25 mouse cellular contexts compared by ENCODE assay signal in the genomic region with DNA sequence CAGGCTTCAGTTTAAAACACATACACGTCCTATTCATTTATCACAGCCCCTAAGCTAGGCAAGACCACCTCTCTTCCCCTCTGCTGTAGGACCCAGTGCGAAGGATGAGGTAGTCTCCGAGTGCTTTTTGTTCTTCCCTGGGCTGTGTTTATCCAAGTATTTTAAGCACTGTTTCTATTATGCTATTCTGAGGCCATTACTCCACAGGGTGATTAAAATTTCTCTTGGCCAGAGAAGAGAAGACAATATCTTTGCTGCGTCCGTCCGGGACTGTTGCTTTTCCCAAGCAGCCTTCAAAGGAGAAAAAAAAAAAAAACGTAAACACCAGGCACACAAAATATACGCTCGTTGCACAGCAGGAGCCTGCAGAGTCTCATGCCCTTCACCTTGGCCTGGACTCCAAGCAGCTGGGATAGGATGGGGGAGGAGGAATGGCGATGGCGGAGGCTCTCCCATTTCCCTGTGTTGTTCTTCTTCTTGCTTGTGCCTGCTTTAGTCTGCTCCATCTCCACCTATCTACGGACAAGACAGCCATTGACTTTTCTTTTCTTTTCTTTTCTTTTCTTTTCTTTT.
DNase-seq lines count a peak whose midpoint lies in the region; ATAC-seq and TF ChIP-seq lines count a peak whose summit lies in the region.
"Had no signal": no experiment of that assay in that cellular context is flagged by ENCODE, and none has a peak within 500 bp of the region (broad histone marks: within the 10 kb centered on the region; RNA-seq: fewer than 3 reads in every experiment).

No protein-coding gene starts in this region.

- H3K9me3 ChIP-seq in hindbrain, postnatal 0 days (ENCODE audit: low read length): no peaks in the 10 kb centered on the region
- no peaks in the 10 kb centered on the region for H3K9me3 ChIP-seq in hindbrain, embryonic 10.5 days
- no peaks in the 10 kb centered on the region for H3K9me3 ChIP-seq in lung, postnatal 0 days (ENCODE audit: low read length)
- H3K9me3 ChIP-seq in ES-E14 (ENCODE audit: control insufficient read depth, insufficient read depth, low read depth, low read length): no peaks in the 10 kb centered on the region
- H3K9me3 ChIP-seq: forebrain, embryonic 13.5 days; heart, embryonic 12.5 days; limb, embryonic 12.5 days; midbrain, embryonic 15.5 days; neural tube, embryonic 13.5 days; stomach, embryonic 15.5 days had no signal

- H3K9ac ChIP-seq in hindbrain, postnatal 0 days (replicated peaks; ENCODE audit: low read length): no peak overlapping the region
- H3K9ac ChIP-seq in lung, postnatal 0 days (replicated peaks; ENCODE audit: low read depth): no peak overlapping the region
- peak overlapping the region; percentile 56; the same call in 1 of the 2 replicates for H3K9ac ChIP-seq in ES-E14 (ENCODE audit: insufficient read depth, low read depth, low read length, poor library complexity, severe bottlenecking)
- no peak overlapping the region for H3K9ac ChIP-seq in heart, adult 2 months (ENCODE audit: low read depth, low read length)
- H3K9ac ChIP-seq: forebrain, embryonic 13.5 days; heart, embryonic 12.5 days; limb, embryonic 12.5 days; liver, postnatal 0 days; midbrain, embryonic 15.5 days; neural tube, embryonic 13.5 days; stomach, embryonic 15.5 days had no signal

- TF ChIP-seq CTCF in hindbrain, postnatal 0 days (IDR thresholded peaks at IDR 0.05; ENCODE audit: low read depth): no peak
- no peak for TF ChIP-seq CTCF in lung, postnatal 0 days (IDR thresholded peaks at IDR 0.05)
- TF ChIP-seq CTCF in heart, adult 2 months (IDR thresholded peaks at IDR 0.05): no peak

- WGBS in hindbrain, postnatal 0 days: 52% methylated on average over 12 of the region's 12 CpGs
- WGBS in hindbrain, embryonic 10.5 days: 60% methylated on average over 12 of the region's 12 CpGs
- WGBS in lung, postnatal 0 days: 40% methylated on average over 12 of the region's 12 CpGs
- 26% methylated on average over 12 of the region's 12 CpGs for WGBS in heart, adult 2 months

- H3K4me2 ChIP-seq in hindbrain, postnatal 0 days (ENCODE audit: low read depth, low read length): no peak overlapping the region
- no peak overlapping the region for H3K4me2 ChIP-seq in lung, postnatal 0 days (replicated peaks; ENCODE audit: low read depth, low read length)
- H3K4me2 ChIP-seq: forebrain, embryonic 13.5 days; heart, embryonic 12.5 days; limb, embryonic 12.5 days; liver, embryonic 11.5 days; midbrain, embryonic 15.5 days; neural tube, embryonic 13.5 days; stomach, embryonic 15.5 days had no signal

- intact Hi-C loops in heart, adult 2 months (cut with DNase I): no loop called here

- H3K79me2 ChIP-seq in heart, adult 2 months (replicated peaks; ENCODE audit: control insufficient read depth, insufficient read depth, low read length): no peaks in the 10 kb centered on the region

- ATAC-seq in hindbrain, postnatal 0 days: no peak
- peak; percentile 66 for ATAC-seq in lung, postnatal 0 days
- ATAC-seq: forebrain, embryonic 13.5 days; liver, postnatal 0 days; midbrain, embryonic 15.5 days had no signal

- H3K4me3 ChIP-seq in hindbrain, postnatal 0 days (ENCODE audit: low read length): no peak overlapping the region
- H3K4me3 ChIP-seq in hindbrain, embryonic 10.5 days: no peak overlapping the region
- H3K4me3 ChIP-seq in lung, postnatal 0 days (ENCODE audit: low read depth, low read length): no peak overlapping the region
- peak overlapping the region; percentile 9 to 29; a peak in 3 of 4 replicates for H3K4me3 ChIP-seq in ES-E14 (ENCODE audit: insufficient read depth in 1 of 2, low read depth in 1 of 2, low read length in 2 of 2, poor library complexity in 1 of 2, severe bottlenecking in 1 of 2)
- no peak overlapping the region for H3K4me3 ChIP-seq in heart, adult 2 months
- H3K4me3 ChIP-seq: forebrain, embryonic 13.5 days; heart, embryonic 12.5 days; limb, embryonic 12.5 days; midbrain, embryonic 15.5 days; myocyte; neural tube, embryonic 13.5 days; stomach, embryonic 15.5 days had no signal

- H3K36me3 ChIP-seq in hindbrain, postnatal 0 days (ENCODE audit: insufficient read depth, low read length): no peaks in the 10 kb centered on the region
- H3K36me3 ChIP-seq in hindbrain, embryonic 10.5 days: no peaks in the 10 kb centered on the region
- H3K36me3 ChIP-seq in lung, postnatal 0 days (ENCODE audit: insufficient read depth, low read length): no peaks in the 10 kb centered on the region
- no peaks in the 10 kb centered on the region for H3K36me3 ChIP-seq in ES-E14 (ENCODE audit: control insufficient read depth, insufficient read depth, low read length, poor library complexity, severe bottlenecking)
- H3K36me3 ChIP-seq in heart, adult 2 months (ENCODE audit: control insufficient read depth, insufficient read depth, low read length): no peaks in the 10 kb centered on the region
- H3K36me3 ChIP-seq: heart, embryonic 12.5 days; limb, embryonic 12.5 days; midbrain, embryonic 15.5 days; neural tube, embryonic 13.5 days; stomach, embryonic 15.5 days had no signal

- DNase-seq in hindbrain, postnatal 0 days (ENCODE audit: low spot score): peak; percentile 5
- DNase-seq in hindbrain, embryonic 10.5 days (ENCODE audit: low spot score): no peak
- DNase-seq in lung, postnatal 0 days (ENCODE audit: low spot score): peak; percentile 56
- no peak for DNase-seq in lung, postnatal 14 days
- DNase-seq in ES-E14 (ENCODE audit: low read depth, low spot score): no peak
- peak; percentile 50 for DNase-seq in lung, postnatal 10 days
- no peak for DNase-seq in heart, adult 2 months
- no peak for DNase-seq in left cerebral cortex, adult 8-10 months (ENCODE audit: low spot score in 2 of 2)
- DNase-seq: cerebellum, adult 8-10 months; cerebellum, postnatal 36 days; heart, postnatal 10 days; kidney, adult 2 months; kidney, postnatal 14 days; liver, postnatal 0 days; right cerebral cortex, adult 18-20 months; right cerebral cortex, postnatal 4 days; thymus, postnatal 36 days had no signal

- TF ChIP-seq EP300 in lung, postnatal 0 days (IDR thresholded peaks at IDR 0.05): no peak; the same call in 1 of the 2 replicates
- TF ChIP-seq EP300 in heart, adult 2 months (IDR thresholded peaks at IDR 0.05; ENCODE audit: insufficient read depth, low read depth, low read length): no peak

- H3K27ac ChIP-seq in hindbrain, postnatal 0 days: no peak overlapping the region
- H3K27ac ChIP-seq in hindbrain, embryonic 10.5 days: no peak overlapping the region
- H3K27ac ChIP-seq in lung, postnatal 0 days (ENCODE audit: low read length): no peak overlapping the region
- H3K27ac ChIP-seq in ES-E14 (ENCODE audit: insufficient read depth, low read depth, low read length, poor library complexity, severe bottlenecking): peak overlapping the region; percentile 90
- H3K27ac ChIP-seq in heart, adult 2 months: no peak overlapping the region
- H3K27ac ChIP-seq: forebrain, embryonic 13.5 days; limb, embryonic 12.5 days; midbrain, embryonic 15.5 days; neural tube, embryonic 13.5 days; stomach, embryonic 15.5 days had no signal

- no peak for TF ChIP-seq POLR2A in heart, adult 2 months (IDR thresholded peaks at IDR 0.05; ENCODE audit: insufficient read depth, low read depth, low read length)

- no peaks in the 10 kb centered on the region for H3K27me3 ChIP-seq in hindbrain, postnatal 0 days (ENCODE audit: insufficient read depth, low read length)
- H3K27me3 ChIP-seq in hindbrain, embryonic 10.5 days (ENCODE audit: insufficient read depth, poor library complexity, severe bottlenecking): peaks cover 5% of the 10 kb centered on the region
- H3K27me3 ChIP-seq in lung, postnatal 0 days (replicated peaks; ENCODE audit: insufficient read depth, low read length): no peaks in the 10 kb centered on the region
- H3K27me3 ChIP-seq in heart, adult 2 months (ENCODE audit: control insufficient read depth, insufficient read depth, low read length): no peaks in the 10 kb centered on the region
- H3K27me3 ChIP-seq: forebrain, embryonic 13.5 days; heart, embryonic 12.5 days; midbrain, embryonic 15.5 days; neural tube, embryonic 13.5 days; stomach, embryonic 15.5 days had no signal

- in situ Hi-C loops in ES-E14 (cut with MboI; ENCODE audit: low sequenced_read_pairs in 2 of 2, unreplicated experiment in 2 of 2): no loop called here

- H3K4me1 ChIP-seq in hindbrain, postnatal 0 days (ENCODE audit: insufficient read depth, low read length): no peaks in the 10 kb centered on the region
- peaks cover 6% of the 10 kb centered on the region; the same call in 1 of the 2 replicates for H3K4me1 ChIP-seq in hindbrain, embryonic 10.5 days (replicated peaks)
- H3K4me1 ChIP-seq in lung, postnatal 0 days (ENCODE audit: insufficient read depth, low read depth, low read length): 0 out of 2 replicates have a peak, but pooled peaks cover 4% of the 10 kb centered on the region
- peaks cover 20 to 30% of the 10 kb centered on the region in 2 experiments for H3K4me1 ChIP-seq in ES-E14 (ENCODE audit: control insufficient read depth in 2 of 2, insufficient read depth in 2 of 2, low read length in 2 of 2, poor library complexity in 1 of 2)
- H3K4me1 ChIP-seq in heart, adult 2 months (ENCODE audit: control insufficient read depth, insufficient read depth, low read length): no peaks in the 10 kb centered on the region
- H3K4me1 ChIP-seq: forebrain, embryonic 13.5 days; neural tube, embryonic 13.5 days had no signal

TF ChIP-seq in ES-E14, 5 proteins besides CTCF, POLR2A, EP300 and RAD21:
- TF ChIP-seq CHD2 (IDR thresholded peaks at IDR 0.05; ENCODE audit: low read depth, low read length): 0 out of 2 replicates have a peak, but pooled peaks have one; percentile 41
- TF ChIP-seq ZNF384 (IDR thresholded peaks at IDR 0.05; ENCODE audit: low read depth, low read length): peak; percentile 92
- TF ChIP-seq HCFC1 (IDR thresholded peaks at IDR 0.05; ENCODE audit: borderline replicate concordance, insufficient read depth, low read length): no peak
- TF ChIP-seq MAFK (IDR thresholded peaks at IDR 0.05; ENCODE audit: insufficient read depth, low read depth, low read length): no peak
- no peak for TF ChIP-seq ZC3H11A (IDR thresholded peaks at IDR 0.05; ENCODE audit: borderline replicate concordance, low read depth, low read length)

Comparison
In these comparisons a context has a peak if more than half of its experiments do, and no peak if none do; other contexts are left out.
1. DNase-seq: peak in hindbrain, postnatal 0 days (single experiment), lung, postnatal 0 days (single experiment) and lung, postnatal 10 days (single experiment); none in hindbrain, embryonic 10.5 days (single experiment), lung, postnatal 14 days (single experiment), ES-E14 (single experiment), heart, adult 2 months (0 of 2) and left cerebral cortex, adult 8-10 months (0 of 2).
2. H3K4me3 ChIP-seq: peak in ES-E14 (2 of 2); none in hindbrain, postnatal 0 days (single experiment), hindbrain, embryonic 10.5 days (single experiment), lung, postnatal 0 days (single experiment) and heart, adult 2 months (single experiment).